Mouse (Mus musculus) E14TG2a.4 (cell line): ENCODE data around the gene Pbrm1.
A peak's percentile ranks its signal among the peaks of the same experiment; 100 is the strongest.

Experiments used
- H3K27me3 ChIP-seq: 2 replicates; pipeline ENCODE4 v1.6.1; 2014; ENCODE audit warnings: low read length, control low read depth; ENCODE audit not compliant: insufficient read depth
- H3K36me3 ChIP-seq: 2 replicates; pipeline ENCODE4 v1.6.1; 2014; ENCODE audit warnings: low read length, control low read depth; ENCODE audit not compliant: insufficient read depth
- H3K4me1 ChIP-seq: replicated peaks from 2 replicates; pipeline ENCODE4 v1.6.1; 2014; ENCODE audit warnings: low read depth, low read length, control low read depth
- H3K4me3 ChIP-seq: replicated peaks from 2 replicates; pipeline ENCODE4 v1.5.1; 2014; ENCODE audit warnings: mild to moderate bottlenecking, low read length
- H3K9me3 ChIP-seq: 2 replicates; pipeline ENCODE4 v1.6.1; 2014; ENCODE audit warnings: low read length, control low read depth
- CTCF ChIP-seq: conservative IDR thresholded peaks from 2 replicates; pipeline ENCODE4 v1.5.1; 2014; ENCODE audit warnings: low read length
- NANOG ChIP-seq: IDR thresholded peaks from 2 replicates; pipeline ENCODE4 v1.6.1; 2014; ENCODE audit warnings: borderline replicate concordance, low read length, mixed read lengths
- POU5F1 ChIP-seq: IDR thresholded peaks from 2 replicates; pipeline ENCODE4 v1.6.1; 2014; ENCODE audit warnings: low read length, borderline replicate concordance

The Pbrm1 gene

DNA sequence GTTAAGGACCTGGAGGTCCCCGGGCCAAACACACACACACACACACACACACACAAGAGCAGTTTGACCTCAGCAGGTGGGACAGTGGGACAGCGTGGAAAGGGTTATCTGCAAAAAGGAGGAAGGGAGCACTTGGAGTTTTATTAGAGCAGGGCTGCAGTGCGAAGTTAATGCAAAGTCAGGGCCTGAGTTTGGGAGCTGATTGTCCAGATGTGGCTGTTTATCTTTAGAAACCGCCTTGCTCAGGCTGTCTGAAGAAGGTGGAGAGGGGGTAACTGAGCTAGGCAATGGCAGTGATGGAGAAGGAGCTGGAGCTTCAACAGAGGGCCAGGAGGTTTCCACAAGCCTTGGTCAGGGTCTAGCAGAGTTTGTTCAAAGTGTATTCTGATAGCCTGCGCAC is 12.2 kb upstream of the Pbrm1 start:
- H3K4me1 ChIP-seq: peaks cover 4% of the 10 kb centered on the region
- peaks cover 9% of the 10 kb centered on the region; the same call in 1 of the 2 replicates for H3K27me3 ChIP-seq
- H3K4me3 ChIP-seq: no peak overlapping the region
- TF ChIP-seq POU5F1 (no peak), CTCF (no peak)
- peaks cover 47% of the 10 kb centered on the region for H3K36me3 ChIP-seq
- H3K9me3 ChIP-seq: no peaks in the 10 kb centered on the region

- Histone ChIP-seq H3K27me3 (no peaks in the 10 kb centered on the region), H3K4me1 (peaks cover 30% of the 10 kb centered on the region), H3K36me3 (peaks cover 94% of the 10 kb centered on the region), H3K9me3 (no peaks in the 10 kb centered on the region), H3K4me3 (no peak overlapping the region)
- no peak for TF ChIP-seq POU5F1
- TF ChIP-seq NANOG: no peak
- TF ChIP-seq CTCF: no peak
Observed at GRCm38 (mm10) chr14:31011588-31011987, 7.3 kb upstream of the Pbrm1 start.

- H3K4me1 ChIP-seq: peaks cover 40% of the 10 kb centered on the region
- TF ChIP-seq POU5F1 (no peak), CTCF (no peak), NANOG (no peak)
- H3K27me3 ChIP-seq: no peaks in the 10 kb centered on the region
- no peaks in the 10 kb centered on the region for H3K9me3 ChIP-seq
- no peak overlapping the region for H3K4me3 ChIP-seq
- peaks cover 91% of the 10 kb centered on the region for H3K36me3 ChIP-seq
Observed at GRCm38 (mm10) chr14:31013928-31014327, 5.0 kb upstream of the Pbrm1 start.

DNA sequence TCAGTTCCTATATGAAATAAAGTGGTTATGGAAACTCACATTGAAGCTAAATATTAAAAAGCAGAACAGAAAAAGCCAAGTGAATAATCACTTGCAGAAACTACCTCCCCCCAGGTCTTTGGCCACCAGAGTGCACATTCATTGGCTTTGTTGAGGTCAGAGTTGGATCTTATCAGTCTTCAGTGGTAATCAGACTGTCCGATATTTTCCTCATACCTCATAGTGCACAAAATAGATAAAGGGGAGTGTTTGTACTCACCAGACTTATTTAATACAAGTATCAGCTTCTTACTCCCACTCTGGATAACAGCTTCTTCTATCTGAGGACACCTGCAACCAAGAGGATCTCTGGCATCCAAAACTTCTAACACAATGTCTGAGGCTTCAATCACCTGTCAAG is 2.9 kb upstream of the Pbrm1 start:
- H3K36me3 ChIP-seq: peaks cover 72% of the 10 kb centered on the region
- H3K4me3 ChIP-seq: peak overlapping the region; percentile 97
- peaks cover 50% of the 10 kb centered on the region for H3K4me1 ChIP-seq
- no peaks in the 10 kb centered on the region for H3K9me3 ChIP-seq
- no peak for TF ChIP-seq NANOG
- TF ChIP-seq CTCF: no peak
- no peak for TF ChIP-seq POU5F1
- H3K27me3 ChIP-seq: no peaks in the 10 kb centered on the region

DNA sequence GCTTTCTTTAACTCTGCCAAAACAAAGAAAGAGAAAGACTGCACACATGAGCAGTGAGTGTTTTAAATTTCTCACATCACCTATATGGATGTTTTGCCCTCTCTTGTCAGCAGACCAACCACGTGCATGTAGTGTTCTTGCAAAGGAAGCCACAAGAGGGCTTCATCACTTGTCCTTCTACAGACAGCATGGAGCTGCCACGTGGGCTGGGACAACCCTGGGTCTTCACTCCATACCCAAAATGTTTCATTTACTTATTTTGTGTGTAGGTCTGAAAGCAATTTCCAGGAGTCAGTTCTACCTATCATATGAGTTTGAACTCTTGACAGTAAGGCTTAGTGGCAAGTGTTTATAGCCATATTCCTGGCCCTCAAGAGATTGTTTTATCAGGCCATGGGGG is 1.1 kb upstream of the Pbrm1 start:
- no peaks in the 10 kb centered on the region for H3K9me3 ChIP-seq
- peaks cover 62% of the 10 kb centered on the region for H3K36me3 ChIP-seq
- peaks cover 48% of the 10 kb centered on the region for H3K4me1 ChIP-seq
- H3K4me3 ChIP-seq: peak overlapping the region; percentile 97
- H3K27me3 ChIP-seq: no peaks in the 10 kb centered on the region
- TF ChIP-seq POU5F1 (no peak), NANOG (no peak), CTCF (no peak)

- H3K4me1 ChIP-seq: peaks cover 40% of the 10 kb centered on the region
- TF ChIP-seq CTCF (no peak), NANOG (no peak), POU5F1 (no peak)
- H3K36me3 ChIP-seq: peaks cover 60% of the 10 kb centered on the region
- H3K4me3 ChIP-seq: peak overlapping the region; percentile 97
- H3K9me3 ChIP-seq: no peaks in the 10 kb centered on the region
- no peaks in the 10 kb centered on the region for H3K27me3 ChIP-seq
Observed at GRCm38 (mm10) chr14:31019331-31020205, 630 bp downstream of the Pbrm1 start.

- TF ChIP-seq NANOG: no peak
- TF ChIP-seq CTCF: no peak
- TF ChIP-seq POU5F1: no peak
- no peak overlapping the region for H3K4me3 ChIP-seq
- H3K9me3 ChIP-seq: no peaks in the 10 kb centered on the region
- no peaks in the 10 kb centered on the region for H3K27me3 ChIP-seq
- peaks cover 14% of the 10 kb centered on the region for H3K4me1 ChIP-seq
- H3K36me3 ChIP-seq: peaks cover 60% of the 10 kb centered on the region
Observed at GRCm38 (mm10) chr14:31022579-31022978, 3.6 kb downstream of the Pbrm1 start.

DNA sequence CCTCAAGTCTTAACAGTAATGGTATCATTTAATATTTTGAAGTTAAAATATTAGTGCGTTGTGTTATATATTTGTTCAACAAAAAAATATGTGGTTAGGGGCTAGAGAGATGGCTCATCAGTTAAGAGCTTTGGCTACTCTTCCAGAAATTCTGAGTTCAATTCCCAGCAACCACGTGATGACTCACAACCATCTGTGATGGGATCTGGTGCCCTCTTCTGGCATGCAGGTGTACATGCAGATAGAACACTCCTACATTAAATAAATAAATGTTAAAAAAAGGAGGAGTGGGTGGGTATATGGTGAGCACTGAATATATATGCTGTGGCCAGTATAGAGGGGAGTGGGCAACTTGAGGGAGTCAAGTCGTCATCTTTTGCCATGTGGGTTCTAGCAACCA is 6.8 kb downstream of the Pbrm1 start:
- no peaks in the 10 kb centered on the region for H3K27me3 ChIP-seq
- peaks cover 81% of the 10 kb centered on the region for H3K36me3 ChIP-seq
- H3K4me3 ChIP-seq: no peak overlapping the region
- peaks cover 4% of the 10 kb centered on the region for H3K4me1 ChIP-seq
- H3K9me3 ChIP-seq: no peaks in the 10 kb centered on the region
- TF ChIP-seq CTCF (peak; percentile 61), NANOG (no peak)

DNA sequence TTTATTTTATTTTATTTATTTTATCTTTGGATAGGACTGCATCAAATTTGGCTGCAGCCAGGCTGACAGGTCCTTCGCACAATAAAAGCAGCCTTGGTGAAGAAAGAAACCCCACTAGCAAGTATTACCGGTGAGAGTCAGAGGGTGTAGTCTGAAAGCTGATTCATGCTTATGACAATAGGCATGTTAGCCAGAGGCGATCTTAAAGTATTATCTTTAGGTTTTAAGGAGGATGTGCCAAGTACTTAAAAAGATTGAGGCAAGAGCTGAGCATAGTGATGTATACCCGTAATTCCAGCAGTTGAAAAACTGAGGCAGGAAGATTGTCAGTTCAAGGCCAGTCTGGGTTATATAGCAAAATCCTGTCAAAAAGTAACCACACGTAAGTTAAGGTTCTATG is 26.4 kb downstream of the Pbrm1 start:
- TF ChIP-seq NANOG (no peak), CTCF (no peak), POU5F1 (no peak)
- Histone ChIP-seq H3K4me1 (no peaks in the 10 kb centered on the region), H3K36me3 (peaks cover 75% of the 10 kb centered on the region), H3K27me3 (no peaks in the 10 kb centered on the region), H3K9me3 (no peaks in the 10 kb centered on the region), H3K4me3 (no peak overlapping the region)
